Mouse (Mus musculus) hindbrain, embryonic 16.5 days (tissue): ENCODE data around the gene Aig1. TPM values are rescaled to one million over a fixed set of nuclear protein-coding genes. Genes with fewer than 3 reads are reported as not detected.
A peak's percentile ranks its signal among the peaks of the same experiment; 100 is the strongest.

ENCODE experiments used
- ATAC-seq: fragments of 200-750 bp; cut with Nextera tagmentation; 2 replicates; pipeline ENCODE4 v1.8.0; 2017; ENCODE audit warnings: moderate TSS enrichment, moderate library complexity
- H3K27ac ChIP-seq: fragments of 300-500 bp; sonication (generic); 2 replicates; pipeline ENCODE4 v1.5.1; 2014; ENCODE audit warnings: low read depth, mild to moderate bottlenecking, control low read depth, low read length, moderate library complexity
- H3K27me3 ChIP-seq: fragments of 300-500 bp; sonication (generic); replicated peaks from 2 replicates; pipeline ENCODE4 v1.6.1; 2014; ENCODE audit warnings: low read length; ENCODE audit not compliant: control insufficient read depth, insufficient read depth
- H3K36me3 ChIP-seq: fragments of 300-500 bp; sonication (generic); 2 replicates; pipeline ENCODE4 v1.6.1; 2014; ENCODE audit warnings: mild to moderate bottlenecking, low read length, moderate library complexity, mixed read lengths; ENCODE audit not compliant: control insufficient read depth, insufficient read depth
- H3K4me1 ChIP-seq: fragments of 300-500 bp; sonication (generic); 2 replicates; pipeline ENCODE4 v1.6.1; 2014; ENCODE audit warnings: low read depth, low read length; ENCODE audit not compliant: control insufficient read depth, insufficient read depth
- H3K4me2 ChIP-seq: fragments of 300-500 bp; sonication (generic); 2 replicates; pipeline ENCODE4 v1.6.1; 2014; ENCODE audit warnings: mild to moderate bottlenecking, low read length, control low read depth, moderate library complexity
- H3K4me3 ChIP-seq: fragments of 300-500 bp; sonication (generic); 2 replicates; pipeline ENCODE4 v1.5.1; 2014; ENCODE audit warnings: mild to moderate bottlenecking, low read length, control low read depth, moderate library complexity
- H3K9ac ChIP-seq: fragments of 300-500 bp; sonication (generic); 2 replicates; pipeline ENCODE4 v1.6.1; 2014; ENCODE audit warnings: low read depth, mild to moderate bottlenecking, control low read depth, low read length, moderate library complexity
- H3K9me3 ChIP-seq: fragments of 300-500 bp; sonication (generic); 2 replicates; pipeline ENCODE4 v1.6.1; 2014; ENCODE audit warnings: mild to moderate bottlenecking, low read length, moderate library complexity; ENCODE audit not compliant: control insufficient read depth
- WGBS: fragments of 180-500 bp; shearing (Covaris S2); extraction: QIAGEN DNeasy Blood & Tissue Kit; methylation state at CpG from one replicate; pipeline ENCODE4 v1.1.7; 2014; 5-methylcytosine and 5-hydroxymethylcytosine counted together
- polyA plus RNA-seq: library from polyadenylated mRNA; unstranded; fragments of >200 nt; fragmentation: Nextera tagmentation; extraction: Ambion mirVana; gene quantifications from 2 replicates; pipeline ENCODE4 v1.2.1, GENCODE M21; 2015

The Aig1 gene
- polyA plus RNA-seq, 1 experiment from 2014 or later, result 116 TPM

DNA sequence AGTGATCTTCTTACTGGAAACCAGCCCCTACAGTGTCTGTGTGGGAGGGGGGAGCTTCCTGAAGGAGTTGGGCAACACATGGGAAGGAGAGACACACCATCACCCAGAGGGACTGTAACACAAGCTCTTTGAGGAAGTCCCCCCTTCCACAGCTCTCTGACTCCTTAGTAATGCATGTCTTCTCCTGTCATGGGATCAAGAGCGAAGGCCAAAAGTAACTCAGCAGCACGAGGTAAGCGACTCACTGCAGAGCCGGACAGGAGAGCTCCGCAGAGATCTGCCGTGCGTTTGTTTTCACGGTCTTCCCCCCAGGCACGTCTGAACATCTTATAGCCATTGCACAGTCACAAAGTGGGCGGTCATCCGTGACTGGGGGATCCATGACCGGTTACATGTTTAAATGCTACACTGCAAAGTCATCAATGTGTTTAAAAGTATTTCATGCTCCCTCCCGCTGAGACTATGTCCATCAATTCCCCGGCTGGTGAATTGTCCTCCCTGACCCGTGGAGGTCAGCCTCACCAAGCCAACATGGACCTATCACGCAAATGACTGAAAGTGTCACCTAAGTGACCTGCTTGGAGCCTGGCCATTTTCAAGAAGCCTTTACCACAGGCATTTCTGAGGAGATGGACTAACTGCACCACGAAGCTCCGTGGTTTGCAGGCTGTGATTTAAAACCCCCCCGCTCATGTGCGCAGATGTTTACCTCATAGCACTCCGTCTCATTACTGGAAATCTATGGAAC is 30.9 kb downstream of the Aig1 start:
- no peaks in the 10 kb centered on the region for H3K27me3 ChIP-seq
- H3K27ac ChIP-seq, result no peak overlapping the region
- no peaks in the 10 kb centered on the region for H3K36me3 ChIP-seq
- no peak overlapping the region for H3K4me3 ChIP-seq
- H3K9me3 ChIP-seq, result no peaks in the 10 kb centered on the region
- 58% methylated on average over 21 of the region's 21 CpGs for WGBS
- ATAC-seq, result no peak
- H3K4me2 ChIP-seq, result no peak overlapping the region
- no peak overlapping the region for H3K9ac ChIP-seq
- H3K4me1 ChIP-seq, result no peaks in the 10 kb centered on the region

DNA sequence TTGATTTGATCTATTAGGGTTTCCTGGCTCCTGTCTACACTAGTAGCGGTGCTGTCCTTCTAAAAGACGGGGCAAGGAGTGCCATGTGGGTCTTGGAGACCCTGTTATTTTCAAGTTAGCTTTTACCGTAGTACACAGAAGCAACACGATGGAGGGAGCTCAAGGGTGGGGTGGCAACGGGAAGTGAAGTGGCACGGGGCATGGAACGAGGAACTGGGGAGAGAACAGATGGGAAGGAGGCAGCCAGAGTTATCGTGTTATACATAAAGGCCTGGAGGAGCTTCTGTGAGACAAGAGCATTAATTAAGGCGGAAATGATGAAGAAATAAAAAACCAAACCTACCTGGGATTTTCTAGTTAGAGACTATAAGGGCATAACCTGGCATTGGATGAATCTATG is 31.8 kb downstream of the Aig1 start:
- H3K4me1 ChIP-seq, result no peaks in the 10 kb centered on the region
- no peak for ATAC-seq
- 80% methylated on average over 9 of the region's 9 CpGs for WGBS
- H3K9ac ChIP-seq, result no peak overlapping the region
- no peak overlapping the region for H3K4me3 ChIP-seq
- H3K9me3 ChIP-seq, result no peaks in the 10 kb centered on the region
- H3K27ac ChIP-seq, result no peak overlapping the region
- no peaks in the 10 kb centered on the region for H3K36me3 ChIP-seq
- H3K4me2 ChIP-seq, result no peak overlapping the region
- H3K27me3 ChIP-seq, result no peaks in the 10 kb centered on the region

DNA sequence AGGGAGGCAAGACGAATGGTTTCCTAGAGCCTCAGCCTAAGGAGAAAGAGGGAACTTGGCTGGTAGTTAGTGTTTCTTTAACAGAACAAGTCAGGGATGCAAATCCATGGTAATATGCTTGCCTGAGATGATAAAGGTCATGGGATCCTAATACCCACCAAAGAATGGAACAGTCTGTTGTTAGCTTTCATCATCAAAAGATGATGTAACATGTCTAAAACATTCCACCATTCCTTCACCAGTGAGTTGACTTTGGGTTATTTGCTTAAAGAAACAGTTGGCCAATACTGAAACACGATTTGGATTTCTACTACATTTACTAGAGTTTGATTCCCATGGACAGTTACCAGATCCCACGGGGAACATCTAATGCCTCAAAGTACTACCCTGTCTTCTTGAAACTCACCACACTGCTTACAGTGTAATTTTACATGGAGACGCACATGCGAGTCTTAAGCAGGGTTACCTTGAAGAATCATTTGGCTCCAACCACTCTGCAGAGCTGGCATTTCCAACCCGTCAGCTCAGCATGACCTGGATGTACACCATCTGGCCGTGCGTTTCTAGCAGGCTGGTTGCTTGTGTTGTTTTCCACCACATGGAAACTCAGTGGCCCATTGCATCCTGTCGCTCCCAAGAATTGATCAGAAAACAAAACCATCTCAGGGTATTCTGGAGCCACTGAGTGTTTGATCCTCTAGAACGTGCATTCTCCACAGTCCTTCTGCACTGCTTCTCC is 32.9 kb downstream of the Aig1 start:
- no peaks in the 10 kb centered on the region for H3K4me1 ChIP-seq
- WGBS, result 72% methylated on average over 10 of the region's 10 CpGs
- no peak overlapping the region for H3K27ac ChIP-seq
- H3K9ac ChIP-seq, result no peak overlapping the region
- no peaks in the 10 kb centered on the region for H3K27me3 ChIP-seq
- H3K9me3 ChIP-seq, result no peaks in the 10 kb centered on the region
- H3K36me3 ChIP-seq, result no peaks in the 10 kb centered on the region
- no peak overlapping the region for H3K4me2 ChIP-seq
- H3K4me3 ChIP-seq, result no peak overlapping the region
- peak; percentile 65 for ATAC-seq

DNA sequence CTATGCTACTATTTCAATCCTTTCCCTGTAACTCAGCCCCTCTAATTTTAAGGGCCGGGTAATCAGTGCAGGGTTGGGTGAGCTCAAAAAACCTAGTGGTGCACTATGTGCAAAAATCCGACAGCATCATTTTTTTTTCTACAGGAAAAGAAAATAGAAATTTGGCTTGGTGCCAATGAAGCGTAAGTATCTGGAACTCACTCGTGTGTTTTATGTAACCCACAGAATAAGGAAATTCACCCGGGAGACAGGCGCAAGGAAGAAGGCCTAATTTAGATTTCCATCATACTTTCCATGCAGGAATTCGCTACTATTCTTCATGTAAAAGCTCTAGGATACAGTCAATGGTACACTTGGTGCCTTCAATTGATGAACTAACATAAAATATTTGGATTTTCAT is 34.7 kb downstream of the Aig1 start:
- no peaks in the 10 kb centered on the region for H3K9me3 ChIP-seq
- H3K4me2 ChIP-seq, result no peak overlapping the region
- H3K27ac ChIP-seq, result no peak overlapping the region
- H3K4me1 ChIP-seq, result no peaks in the 10 kb centered on the region
- WGBS, result 67% methylated on average over 7 of the region's 7 CpGs
- H3K27me3 ChIP-seq, result no peaks in the 10 kb centered on the region
- no peak overlapping the region for H3K4me3 ChIP-seq
- no peaks in the 10 kb centered on the region for H3K36me3 ChIP-seq
- ATAC-seq, result no peak
- no peak overlapping the region for H3K9ac ChIP-seq

DNA sequence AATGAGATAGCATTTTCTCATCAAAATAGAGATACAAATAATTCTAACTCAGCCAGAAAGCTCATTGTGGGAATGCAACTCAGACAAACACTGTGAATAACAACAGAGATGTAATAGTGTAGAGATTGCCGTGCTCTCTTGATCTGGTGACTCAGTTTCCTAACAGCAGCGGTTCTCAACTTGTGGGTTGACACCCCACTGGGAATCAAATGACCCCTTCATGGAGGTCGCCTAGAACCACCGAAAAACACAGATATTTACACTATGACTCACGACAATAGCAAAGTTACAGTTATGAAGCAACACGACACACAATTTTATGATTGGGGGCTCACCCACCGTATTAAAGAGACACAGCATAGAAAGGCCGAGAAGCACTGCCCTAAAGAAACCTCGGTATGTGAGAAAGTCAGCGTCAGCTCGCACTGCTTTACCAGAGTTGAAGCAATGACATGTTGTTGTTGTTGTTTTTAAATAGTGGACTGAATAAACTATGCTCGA is 35.7 kb downstream of the Aig1 start:
- Histone ChIP-seq H3K9ac (no peak overlapping the region), H3K36me3 (no peaks in the 10 kb centered on the region), H3K27me3 (no peaks in the 10 kb centered on the region), H3K4me3 (no peak overlapping the region), H3K4me1 (no peaks in the 10 kb centered on the region), H3K27ac (no peak overlapping the region), H3K9me3 (no peaks in the 10 kb centered on the region), H3K4me2 (no peak overlapping the region)
- ATAC-seq, result no peak
- WGBS, result 88% methylated on average over 12 of the region's 12 CpGs

DNA sequence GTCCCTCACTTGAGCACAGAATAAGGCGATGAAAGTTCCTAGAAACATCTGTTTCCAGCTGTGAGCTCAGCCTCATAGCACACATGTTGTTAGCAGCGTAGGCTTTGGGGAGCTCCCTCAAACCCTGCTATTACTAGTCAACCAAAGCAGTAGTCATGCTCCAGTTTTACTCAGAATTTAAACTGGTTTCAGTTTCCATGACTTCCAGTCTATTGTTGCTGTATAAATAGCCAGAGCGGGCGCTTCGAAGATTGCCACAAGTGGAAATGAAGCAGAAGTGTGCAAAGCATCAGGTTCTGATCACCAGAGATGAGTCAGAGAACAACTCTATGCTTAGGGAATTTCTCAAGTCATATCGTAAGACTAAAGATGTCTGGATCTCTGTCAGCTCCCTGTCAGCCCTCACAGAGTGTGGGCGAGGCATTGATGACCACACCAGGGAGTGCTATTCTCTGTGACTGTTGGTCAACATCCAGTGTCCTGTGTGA is 36.2 kb downstream of the Aig1 start:
- WGBS, result 73% methylated on average over 7 of the region's 7 CpGs
- no peak overlapping the region for H3K9ac ChIP-seq
- no peaks in the 10 kb centered on the region for H3K9me3 ChIP-seq

DNA sequence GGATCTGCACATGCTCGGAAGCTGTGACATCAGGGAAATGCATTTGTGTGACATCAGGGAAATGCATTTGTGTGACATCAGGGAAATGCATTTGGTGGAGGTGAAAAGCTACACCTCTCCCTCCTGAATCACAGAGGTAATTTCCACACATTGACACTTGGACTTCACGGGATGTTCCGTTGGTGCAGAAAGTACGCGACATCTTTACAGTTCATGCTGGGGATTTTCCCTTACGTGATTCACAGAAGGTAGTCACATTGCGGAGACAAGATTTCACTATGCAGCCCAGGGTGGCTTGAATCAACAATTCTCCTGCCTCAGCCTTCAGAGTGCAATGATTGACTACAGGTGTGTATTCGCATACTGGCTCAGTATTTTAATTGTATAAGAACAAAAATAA is 41.6 kb downstream of the Aig1 start:
- Histone ChIP-seq H3K9ac (no peak overlapping the region), H3K4me2 (no peak overlapping the region), H3K36me3 (no peaks in the 10 kb centered on the region), H3K9me3 (no peaks in the 10 kb centered on the region), H3K4me3 (no peak overlapping the region), H3K27me3 (no peaks in the 10 kb centered on the region), H3K4me1 (no peaks in the 10 kb centered on the region), H3K27ac (no peak overlapping the region)
- WGBS, result 95% methylated on average over 8 of the region's 8 CpGs
- ATAC-seq, result no peak

More for the DNA sequence above, 36.2 kb downstream of the Aig1 start:
- no peak overlapping the region for H3K4me3 ChIP-seq
- H3K4me1 ChIP-seq, result no peaks in the 10 kb centered on the region
- no peak overlapping the region for H3K27ac ChIP-seq
- no peak for ATAC-seq
- no peaks in the 10 kb centered on the region for H3K27me3 ChIP-seq
- no peaks in the 10 kb centered on the region for H3K36me3 ChIP-seq
- no peak overlapping the region for H3K4me2 ChIP-seq

DNA sequence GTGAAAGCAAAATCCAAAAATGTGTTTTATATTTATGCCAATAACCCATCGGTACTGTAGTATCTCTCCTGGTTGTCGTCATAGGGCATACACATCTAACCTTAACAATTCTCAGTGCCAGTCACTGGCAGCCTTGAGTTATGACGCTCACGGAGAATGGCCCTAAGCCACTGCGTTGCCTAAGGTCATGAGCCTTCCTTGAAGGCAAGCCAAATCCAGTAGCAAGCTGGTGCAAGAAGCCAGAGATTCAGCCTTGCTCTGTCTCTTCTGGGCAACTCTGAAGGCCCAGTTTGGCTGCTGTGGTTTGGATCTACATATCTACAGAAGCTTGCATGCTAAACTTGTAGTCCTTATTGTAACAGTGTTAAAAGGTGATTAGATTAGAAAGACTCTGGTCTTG is 55.2 kb downstream of the Aig1 start:
- Histone ChIP-seq H3K4me3 (no peak overlapping the region), H3K9me3 (no peaks in the 10 kb centered on the region), H3K36me3 (no peaks in the 10 kb centered on the region), H3K4me2 (no peak overlapping the region), H3K4me1 (no peaks in the 10 kb centered on the region), H3K27me3 (no peaks in the 10 kb centered on the region), H3K27ac (no peak overlapping the region), H3K9ac (no peak overlapping the region)
- ATAC-seq, result no peak
- 95% methylated on average over 5 of the region's 5 CpGs for WGBS

DNA sequence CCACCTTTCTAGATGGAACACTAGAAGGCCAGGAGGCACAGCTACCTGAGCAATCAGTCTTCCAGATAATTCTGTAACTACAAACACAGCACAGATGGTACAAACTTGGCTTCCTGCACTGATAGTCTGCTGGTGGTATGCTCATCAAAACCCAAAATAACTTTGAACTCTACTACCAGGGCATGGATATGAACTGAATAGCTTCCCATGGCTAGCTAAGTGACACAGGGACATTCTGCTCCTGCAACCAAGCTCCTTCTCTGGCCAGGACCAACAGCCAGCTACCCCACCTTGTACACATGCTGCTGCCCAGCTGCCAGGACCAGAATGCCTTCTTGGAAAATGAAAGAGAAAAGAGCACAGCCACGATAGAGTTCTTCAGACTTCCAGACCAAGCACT is 60.5 kb downstream of the Aig1 start:
- Histone ChIP-seq H3K4me2 (no peak overlapping the region), H3K4me1 (no peaks in the 10 kb centered on the region), H3K9ac (no peak overlapping the region), H3K9me3 (no peaks in the 10 kb centered on the region; the same call in 1 of the 2 replicates), H3K4me3 (no peak overlapping the region), H3K36me3 (peaks cover 2% of the 10 kb centered on the region; the same call in 1 of the 2 replicates), H3K27me3 (no peaks in the 10 kb centered on the region), H3K27ac (no peak overlapping the region)
- ATAC-seq, result no peak
- WGBS, result 84% methylated on average over 1 of the region's 1 CpGs
